8 mouse cellular contexts compared by ENCODE assay signal in genomic region chr14:55603271-55603632, GRCm38 (mm10). TPM values are rescaled to one million over a fixed set of nuclear protein-coding genes. Genes with fewer than 3 reads are reported as not detected.
DNase-seq lines count a peak whose midpoint lies in the region; ATAC-seq and TF ChIP-seq lines count a peak whose summit lies in the region.

TSS of gene Irf9 (plus strand) at chr14:55603571.

- H3K36me3 ChIP-seq in thymus, adult 2 months (ENCODE audit: control insufficient read depth, insufficient read depth, low read length), result peaks cover 51% of the 10 kb centered on the region
- peaks cover 74% of the 10 kb centered on the region for H3K36me3 ChIP-seq in hindbrain, embryonic 15.5 days
- peaks cover 89% of the 10 kb centered on the region for H3K36me3 ChIP-seq in midbrain, embryonic 14.5 days (ENCODE audit: control insufficient read depth, insufficient read depth, low read length)

- intact Hi-C loops in gastrocnemius, adult 2 months (cut with DNase I), result loop anchor here (2.0 to 5.0 kb wide), 2 partner anchors 46 to 106 kb away; no protein-coding TSS in a partner anchor
- intact Hi-C loops in gastrocnemius, postnatal 36 days (cut with DNase I), result loop anchor here (2.0 to 5.0 kb wide), 2 partner anchors 41 to 106 kb away; partner anchors contain the start of genes A730061H03Rik and Dcaf11

- no peaks in the 10 kb centered on the region for H3K9me3 ChIP-seq in hindbrain, embryonic 15.5 days
- H3K9me3 ChIP-seq in midbrain, embryonic 14.5 days (ENCODE audit: control insufficient read depth, low read length), result no peaks in the 10 kb centered on the region

- TF ChIP-seq CTCF in gastrocnemius, adult 2 months (IDR thresholded peaks at IDR 0.05), result no peak
- no peak for TF ChIP-seq CTCF in thymus, adult 2 months (IDR thresholded peaks at IDR 0.05; ENCODE audit: borderline replicate concordance, control insufficient read depth, extremely low read depth, insufficient read depth, low read length, poor library complexity)

- no peak for ATAC-seq in hindbrain, embryonic 15.5 days (ENCODE audit: low FRiP score, low read depth)
- no peak for ATAC-seq in midbrain, embryonic 14.5 days (ENCODE audit: low FRiP score, low TSS enrichment)

- H3K4me2 ChIP-seq in hindbrain, embryonic 15.5 days, result peak within 1 kb of the TSS; percentile 46
- peak within 1 kb of the TSS; percentile 28 for H3K4me2 ChIP-seq in midbrain, embryonic 14.5 days (ENCODE audit: low read length)

- H3K4me1 ChIP-seq in thymus, adult 2 months (replicated peaks; ENCODE audit: control insufficient read depth, insufficient read depth, low read length), result peaks cover 31% of the 10 kb centered on the region
- H3K4me1 ChIP-seq in hindbrain, embryonic 15.5 days (replicated peaks), result peaks cover 11% of the 10 kb centered on the region; the same call in 1 of the 2 replicates
- H3K4me1 ChIP-seq in midbrain, embryonic 14.5 days (ENCODE audit: control insufficient read depth, insufficient read depth, low read length), result no peaks in the 10 kb centered on the region

- WGBS in thymus, adult 2 months, result 47% methylated on average over 7 of the region's 7 CpGs
- 91% methylated on average over 7 of the region's 7 CpGs for WGBS in hindbrain, embryonic 15.5 days
- 87% methylated on average over 7 of the region's 7 CpGs for WGBS in midbrain, embryonic 14.5 days

- no peaks in the 10 kb centered on the region for H3K27me3 ChIP-seq in thymus, adult 2 months (ENCODE audit: control insufficient read depth, insufficient read depth, low read length)
- H3K27me3 ChIP-seq in hindbrain, embryonic 15.5 days, result no peaks in the 10 kb centered on the region
- H3K27me3 ChIP-seq in midbrain, embryonic 14.5 days (ENCODE audit: control insufficient read depth, insufficient read depth, low read length), result no peaks in the 10 kb centered on the region

- peak within 1 kb of the TSS; percentile 7; the same call in 1 of the 2 replicates for H3K9ac ChIP-seq in hindbrain, embryonic 15.5 days
- H3K9ac ChIP-seq in midbrain, embryonic 14.5 days (replicated peaks; ENCODE audit: low read length), result peak within 1 kb of the TSS; percentile 36; the same call in 1 of the 2 replicates

- no peak for DNase-seq in gastrocnemius, adult 2 months
- DNase-seq in gastrocnemius, postnatal 36 days, result no peak
- DNase-seq in thymus, adult 2 months, result no peak
- DNase-seq in thymus, adult 18-20 months, result no peak
- DNase-seq in midbrain, embryonic 14.5 days, result no peak
- DNase-seq in frontal cortex, postnatal 25 days (ENCODE audit: low spot score in 2 of 2), result no peak
- DNase-seq in spleen, postnatal 4 days (ENCODE audit: low spot score in 2 of 2), result no peak

- H3K4me3 ChIP-seq in gastrocnemius, adult 2 months, result peak within 1 kb of the TSS; percentile 84
- H3K4me3 ChIP-seq in thymus, adult 2 months (ENCODE audit: control insufficient read depth, insufficient read depth, low read length), result peak within 1 kb of the TSS; percentile 64
- H3K4me3 ChIP-seq in hindbrain, embryonic 15.5 days, result peak within 1 kb of the TSS; percentile 29
- H3K4me3 ChIP-seq in midbrain, embryonic 14.5 days (replicated peaks; ENCODE audit: low read depth, low read length), result no peak within 1 kb of the TSS

- no peak for TF ChIP-seq POLR2A in thymus, adult 2 months (IDR thresholded peaks at IDR 0.05; ENCODE audit: control insufficient read depth, extremely low read depth, insufficient read depth, low read length, poor library complexity)

- H3K27ac ChIP-seq in gastrocnemius, adult 2 months, result peak within 1 kb of the TSS; percentile 88
- peak within 1 kb of the TSS; percentile 92 for H3K27ac ChIP-seq in thymus, adult 2 months (ENCODE audit: control insufficient read depth, insufficient read depth, low read length)
- peak within 1 kb of the TSS; percentile 46 for H3K27ac ChIP-seq in hindbrain, embryonic 15.5 days (replicated peaks)
- no peak within 1 kb of the TSS for H3K27ac ChIP-seq in midbrain, embryonic 14.5 days (replicated peaks; ENCODE audit: low read depth, low read length)

RNA-seq across cellular contexts. Expression of gene Irf9, which starts in this region (rescaled TPM):
- total RNA-seq in gastrocnemius, adult 2 months (2021), result 1 to 10 TPM; 4.7 to 5.1 TPM
- 1 to 10 TPM; 4.1 to 4.6 TPM for total RNA-seq in gastrocnemius, postnatal 36 days (2021)
- polyA plus RNA-seq in thymus, adult 2 months (2012; rRNA removed), result 135 and 162 TPM in 2 replicates
- 9.7 and 10.2 TPM in 2 replicates for polyA plus RNA-seq in hindbrain, embryonic 15.5 days (2015; fragmentation: Nextera tagmentation; extraction: Ambion mirVana)
- polyA plus RNA-seq in midbrain, embryonic 14.5 days (2014; fragmentation: Nextera tagmentation; extraction: Ambion mirVana), result 7.2 and 11.5 TPM in 2 replicates

Comparison
In these comparisons a context has a peak if more than half of its experiments do, and no peak if none do; other contexts are left out.
1. RNA of gene Irf9 (polyA plus RNA-seq): 135 to 162 TPM in thymus, adult 2 months; 7.2 to 11.5 TPM in midbrain, embryonic 14.5 days and 9.7 to 10.2 TPM in hindbrain, embryonic 15.5 days; every median in the first group is over 10 times any median in the second.